Mouse (Mus musculus) cerebellum, adult 18-20 months (tissue): ENCODE data around the gene Opalin.

Experiments used
- DNase-seq, 2 experiments: peaks; one replicate each; pipeline ENCODE4 v3.0.0; 2021

Gene Opalin

GRCm38 (mm10) chr19:41076906-41077305 lies at the start of gene Opalin:
TSS of gene Opalin (minus strand) at chr19:41077113.
- DNase-seq: no peak

GRCm38 (mm10) chr19:41123009-41123408 lies 46.1 kb upstream of the Opalin start:
- DNase-seq: no peak

- no peak for DNase-seq
These were observed 43.0 kb upstream of the Opalin start for GRCm38 (mm10) chr19:41119924-41120323.

- no peak for DNase-seq
These were observed 41.4 kb upstream of the Opalin start for GRCm38 (mm10) chr19:41118346-41118745.

- peak; percentile 58 to 63 for DNase-seq
These were observed 40.4 kb upstream of the Opalin start for GRCm38 (mm10) chr19:41117334-41117733.

- DNase-seq: no peak
These were observed 37.7 kb upstream of the Opalin start for GRCm38 (mm10) chr19:41114611-41115010.

- no peak for DNase-seq
These were observed 37.1 kb upstream of the Opalin start for GRCm38 (mm10) chr19:41113911-41114531.

- no peak for DNase-seq
These were observed 35.7 kb upstream of the Opalin start for GRCm38 (mm10) chr19:41112609-41113008.

- DNase-seq: peak in 1 of 2 experiments; percentile 30
These were observed 33.1 kb upstream of the Opalin start for GRCm38 (mm10) chr19:41109991-41110390.

- no peak for DNase-seq
These were observed 32.6 kb upstream of the Opalin start for GRCm38 (mm10) chr19:41109496-41109895.

GRCm38 (mm10) chr19:41108666-41109065 lies 31.8 kb upstream of the Opalin start:
- DNase-seq: no peak

GRCm38 (mm10) chr19:41107530-41107929 lies 30.6 kb upstream of the Opalin start:
- no peak for DNase-seq

- no peak for DNase-seq
These were observed 28.0 kb upstream of the Opalin start for GRCm38 (mm10) chr19:41104922-41105321.

GRCm38 (mm10) chr19:41101390-41101789 lies 24.5 kb upstream of the Opalin start:
- DNase-seq: peak; percentile 93 to 97

GRCm38 (mm10) chr19:41100863-41101262 lies 23.9 kb upstream of the Opalin start:
- peak; percentile 55 to 56 for DNase-seq

GRCm38 (mm10) chr19:41097038-41097437 lies 20.1 kb upstream of the Opalin start:
- no peak for DNase-seq

- DNase-seq: no peak
These were observed 15.0 kb upstream of the Opalin start for GRCm38 (mm10) chr19:41091901-41092300.

- peak; percentile 69 to 73 for DNase-seq
These were observed 12.9 kb upstream of the Opalin start for GRCm38 (mm10) chr19:41089833-41090232.

GRCm38 (mm10) chr19:41088491-41088890 lies 11.6 kb upstream of the Opalin start:
- no peak for DNase-seq

GRCm38 (mm10) chr19:41087901-41088300 lies 11.0 kb upstream of the Opalin start:
- DNase-seq: no peak

GRCm38 (mm10) chr19:41086700-41087099 lies 9.8 kb upstream of the Opalin start:
- peak; percentile 80 to 84 for DNase-seq

GRCm38 (mm10) chr19:41086289-41086688 lies 9.4 kb upstream of the Opalin start:
- DNase-seq: no peak

- DNase-seq: no peak
These were observed 6.7 kb upstream of the Opalin start for GRCm38 (mm10) chr19:41083646-41084045.

GRCm38 (mm10) chr19:41081589-41081988 lies 4.7 kb upstream of the Opalin start:
- no peak for DNase-seq

- no peak for DNase-seq
These were observed 3.0 kb downstream of the Opalin start for GRCm38 (mm10) chr19:41073746-41074455.
